Mouse (Mus musculus): ENCODE results near the gene Cldn9.
A peak's percentile ranks its signal among the peaks of the same experiment; 100 is the strongest.

Cldn9 gene

GRCm38 (mm10) chr17:23683856-23684672 lies at the start of gene Cldn9:
Cldn9 (minus strand) TSS chr17:23684026.
- DNase-seq (ENCODE audit: low read depth, low spot score) = no peak

- DNase-seq (ENCODE audit: low read depth, low spot score) = no peak
Observed at GRCm38 (mm10) chr17:23730441-23730840, 46.6 kb upstream of the Cldn9 start.

- peak; percentile 83 for DNase-seq (ENCODE audit: low read depth, low spot score)
Observed at GRCm38 (mm10) chr17:23726758-23727142, 42.9 kb upstream of the Cldn9 start.

- DNase-seq (ENCODE audit: low read depth, low spot score) = peak; percentile 96
Observed at GRCm38 (mm10) chr17:23725999-23726757, 42.4 kb upstream of the Cldn9 start, which contains the start of gene Pkmyt1. Pkmyt1 (plus strand) TSS chr17:23726336.

GRCm38 (mm10) chr17:23725477-23725876 lies 41.7 kb upstream of the Cldn9 start:
- DNase-seq (ENCODE audit: low read depth, low spot score) = peak; percentile 39

- no peak for DNase-seq (ENCODE audit: low read depth, low spot score)
Observed at GRCm38 (mm10) chr17:23722376-23723125, 38.7 kb upstream of the Cldn9 start, which contains the start of gene 1520401A03Rik. 1520401A03Rik (minus strand) TSS chr17:23722783.

GRCm38 (mm10) chr17:23721886-23722285 lies 38.1 kb upstream of the Cldn9 start:
- DNase-seq (ENCODE audit: low read depth, low spot score) = no peak

- DNase-seq (ENCODE audit: low read depth, low spot score) = no peak
Observed at GRCm38 (mm10) chr17:23719455-23719854, 35.6 kb upstream of the Cldn9 start.

- DNase-seq (ENCODE audit: low read depth, low spot score) = peak; percentile 39
Observed at GRCm38 (mm10) chr17:23717003-23717402, 33.2 kb upstream of the Cldn9 start.

GRCm38 (mm10) chr17:23706212-23706611 lies 22.4 kb upstream of the Cldn9 start:
- peak; percentile 79 for DNase-seq (ENCODE audit: low read depth, low spot score)

GRCm38 (mm10) chr17:23705525-23706104 lies 21.8 kb upstream of the Cldn9 start:
- DNase-seq (ENCODE audit: low read depth, low spot score) = no peak

GRCm38 (mm10) chr17:23704741-23705140 lies 20.9 kb upstream of the Cldn9 start:
- no peak for DNase-seq (ENCODE audit: low read depth, low spot score)

GRCm38 (mm10) chr17:23703301-23703700 lies 19.5 kb upstream of the Cldn9 start:
- DNase-seq (ENCODE audit: low read depth, low spot score) = no peak

GRCm38 (mm10) chr17:23700079-23700478 lies 16.3 kb upstream of the Cldn9 start:
- peak; percentile 95 for DNase-seq (ENCODE audit: low read depth, low spot score)

- peak; percentile 43 for DNase-seq (ENCODE audit: low read depth, low spot score)
Observed at GRCm38 (mm10) chr17:23699131-23700077, 15.6 kb upstream of the Cldn9 start.

GRCm38 (mm10) chr17:23695801-23696200 lies 12.0 kb upstream of the Cldn9 start:
- DNase-seq (ENCODE audit: low read depth, low spot score) = no peak

- no peak for DNase-seq (ENCODE audit: low read depth, low spot score)
Observed at GRCm38 (mm10) chr17:23694491-23694890, 10.7 kb upstream of the Cldn9 start.

- no peak for DNase-seq (ENCODE audit: low read depth, low spot score)
Observed at GRCm38 (mm10) chr17:23683226-23683625, 600 bp downstream of the Cldn9 start.

- DNase-seq (ENCODE audit: low read depth, low spot score) = no peak
Observed at GRCm38 (mm10) chr17:23682530-23682929, 1.3 kb downstream of the Cldn9 start.

GRCm38 (mm10) chr17:23682092-23682491 lies 1.7 kb downstream of the Cldn9 start:
- no peak for DNase-seq (ENCODE audit: low read depth, low spot score)

Measured in ZHBTc4 (cell line).